Mouse (Mus musculus): ENCODE data around the gene Pik3ip1. TPM values are rescaled to one million over a fixed set of nuclear protein-coding genes. Genes with fewer than 3 reads are reported as not detected.
A peak's percentile ranks its signal among the peaks of the same experiment; 100 is the strongest.

Pik3ip1 gene
- polyA plus RNA-seq, 1 experiment from 2014 or later = 14.8 TPM

DNA sequence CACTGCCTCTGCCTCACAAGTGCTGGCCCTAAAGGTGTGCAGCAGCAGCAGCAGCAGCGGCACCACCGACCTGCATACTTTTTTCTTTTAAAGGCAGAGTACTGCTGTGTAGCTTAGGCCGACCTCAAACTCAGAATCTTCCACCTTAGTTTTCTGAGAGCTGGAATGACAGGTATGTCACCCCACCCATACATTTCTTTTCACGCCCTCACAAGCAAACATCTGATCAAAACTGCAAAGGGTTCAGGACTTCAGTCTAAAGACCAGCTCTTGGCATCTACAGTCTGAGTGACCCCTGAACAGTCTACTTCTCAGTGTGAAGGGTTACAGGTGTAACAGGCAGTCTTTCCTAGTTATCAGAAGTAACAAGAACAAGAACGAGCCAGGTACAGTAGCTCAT is 60.6 kb downstream of the Pik3ip1 start:
- TF ChIP-seq CTCF (IDR thresholded peaks at IDR 0.05; ENCODE audit: low read depth) = no peak
- H3K9ac ChIP-seq (ENCODE audit: low read depth, low read length) = no peak overlapping the region
- no peak for ATAC-seq (replicated peaks; ENCODE audit: low FRiP score, low read depth)
- H3K9me3 ChIP-seq (replicated peaks; ENCODE audit: low read length) = no peaks in the 10 kb centered on the region
- no peak overlapping the region for H3K4me3 ChIP-seq (replicated peaks; ENCODE audit: low read depth, low read length)
- H3K27me3 ChIP-seq (ENCODE audit: insufficient read depth, low read length) = no peaks in the 10 kb centered on the region
- no peak for DNase-seq (ENCODE audit: low spot score)
- H3K4me1 ChIP-seq (replicated peaks; ENCODE audit: insufficient read depth, low read length) = no peaks in the 10 kb centered on the region
- no peak overlapping the region for H3K4me2 ChIP-seq (ENCODE audit: low read length)
- peak overlapping the region; percentile 25; the same call in 1 of the 2 replicates for H3K27ac ChIP-seq
- 0 out of 2 replicates have a peak, but pooled peaks cover under 1% of the 10 kb centered on the region for H3K36me3 ChIP-seq (ENCODE audit: insufficient read depth, low read length)
- WGBS = 76% methylated on average over 5 of the region's 5 CpGs

GRCm38 (mm10) chr11:3392526-3392925 is 62.3 kb downstream of the Pik3ip1 start:
- no peak for TF ChIP-seq CTCF (IDR thresholded peaks at IDR 0.05; ENCODE audit: low read depth)
- H3K27me3 ChIP-seq (ENCODE audit: insufficient read depth, low read length) = no peaks in the 10 kb centered on the region
- H3K36me3 ChIP-seq (ENCODE audit: insufficient read depth, low read length) = 0 out of 2 replicates have a peak, but pooled peaks cover 4% of the 10 kb centered on the region
- peak overlapping the region; percentile 33; the same call in 1 of the 2 replicates for H3K27ac ChIP-seq
- 56% methylated on average over 8 of the region's 8 CpGs for WGBS
- H3K4me2 ChIP-seq (ENCODE audit: low read length) = no peak overlapping the region
- no peak overlapping the region for H3K9ac ChIP-seq (ENCODE audit: low read depth, low read length)
- no peak for ATAC-seq (replicated peaks; ENCODE audit: low FRiP score, low read depth)
- H3K4me1 ChIP-seq (replicated peaks; ENCODE audit: insufficient read depth, low read length) = no peaks in the 10 kb centered on the region
- H3K4me3 ChIP-seq (replicated peaks; ENCODE audit: low read depth, low read length) = no peak overlapping the region
- no peaks in the 10 kb centered on the region for H3K9me3 ChIP-seq (replicated peaks; ENCODE audit: low read length)
- DNase-seq (ENCODE audit: low spot score) = peak; percentile 48

Other genes starting within 250 kb of the Pik3ip1 start
- 7.4 and 8.4 TPM in 2 replicates for gene Sfi1, start 136.9 kb upstream of the Pik3ip1 start, polyA plus RNA-seq (2015; fragmentation: Nextera tagmentation; extraction: Ambion mirVana)
- 26.2 and 29.2 TPM in 2 replicates for gene Eif4enif1, start 128.0 kb upstream of the Pik3ip1 start, polyA plus RNA-seq (2015; fragmentation: Nextera tagmentation; extraction: Ambion mirVana)
- gene Drg1, start 64.0 kb upstream of the Pik3ip1 start, polyA plus RNA-seq (2015; fragmentation: Nextera tagmentation; extraction: Ambion mirVana) = 176 and 198 TPM in 2 replicates
- gene Patz1, start 41.5 kb upstream of the Pik3ip1 start, polyA plus RNA-seq (2015; fragmentation: Nextera tagmentation; extraction: Ambion mirVana) = 47.8 and 51.0 TPM in 2 replicates
- 28.8 and 31.8 TPM in 2 replicates for gene Limk2, start 78.8 kb downstream of the Pik3ip1 start, polyA plus RNA-seq (2015; fragmentation: Nextera tagmentation; extraction: Ambion mirVana)
- 37.8 and 39.1 TPM in 2 replicates for gene Rnf185, start 122.0 kb downstream of the Pik3ip1 start, polyA plus RNA-seq (2015; fragmentation: Nextera tagmentation; extraction: Ambion mirVana)
- 0.25 and 0.32 TPM in 2 replicates for gene Pla2g3, start 157.9 kb downstream of the Pik3ip1 start, polyA plus RNA-seq (2015; fragmentation: Nextera tagmentation; extraction: Ambion mirVana)
- 4.5 and 4.7 TPM in 2 replicates for gene Inpp5j, start 174.4 kb downstream of the Pik3ip1 start, polyA plus RNA-seq (2015; fragmentation: Nextera tagmentation; extraction: Ambion mirVana)
- 124 and 125 TPM in 2 replicates for gene Selenom, start 184.3 kb downstream of the Pik3ip1 start, polyA plus RNA-seq (2015; fragmentation: Nextera tagmentation; extraction: Ambion mirVana)
- gene Smtn, start 210.2 kb downstream of the Pik3ip1 start, polyA plus RNA-seq (2015; fragmentation: Nextera tagmentation; extraction: Ambion mirVana) = 86.4 and 94.3 TPM in 2 replicates